ENCODE assay signal across 15 mouse cellular contexts in genomic region chr17:87323215-87323614, GRCm38 (mm10).
"Had no signal": no experiment of that assay in that cellular context is flagged by ENCODE, and none has a peak within 500 bp of the region (broad histone marks: within the 10 kb centered on the region; RNA-seq: fewer than 3 reads in every experiment).

No protein-coding gene starts in this region.

- H3K27ac ChIP-seq: kidney, embryonic 15.5 days; liver, embryonic 13.5 days; stomach, postnatal 0 days had no signal

- H3K9ac ChIP-seq: kidney, embryonic 15.5 days; liver, embryonic 13.5 days had no signal

- H3K9me3 ChIP-seq: kidney, embryonic 15.5 days; liver, embryonic 13.5 days had no signal

- DNase-seq: kidney, postnatal 10 days; kidney, postnatal 36 days; layer of hippocampus, postnatal 36 days; liver, embryonic 13.5 days; lung, adult 2 months; lung, postnatal 14 days; lung, postnatal 4 days; midbrain, embryonic 14.5 days; right cerebral cortex, postnatal 4 days; thymus, adult 2 months; thymus, postnatal 14 days; thymus, postnatal 4 days had no signal

- H3K4me2 ChIP-seq: kidney, embryonic 15.5 days; liver, embryonic 13.5 days; midbrain, embryonic 11.5 days had no signal

- H3K27me3 ChIP-seq: kidney, embryonic 15.5 days; liver, embryonic 13.5 days had no signal

- H3K4me3 ChIP-seq: kidney, embryonic 15.5 days; liver, embryonic 13.5 days had no signal
